Mouse (Mus musculus) bone marrow macrophage, adult 2 months (primary cell): Measurements from ENCODE around the gene R3hdm2.

Source experiments
- CTCF ChIP-seq: IDR thresholded peaks from 2 replicates; pipeline ENCODE4 v1.5.1; 2012; ENCODE audit warnings: low read depth, mild to moderate bottlenecking, low read length, moderate library complexity
- POLR2A ChIP-seq: IDR thresholded peaks from 2 replicates; pipeline ENCODE4 v1.6.1; 2012; ENCODE audit warnings: mild to moderate bottlenecking, low read depth, low read length, borderline replicate concordance

GRCm38 (mm10) chr10:127377700-127378099, 2.4 kb upstream of the R3hdm2 start:
- TF ChIP-seq CTCF (no peak), POLR2A (no peak)
